ENCODE assay signal across 19 mouse cellular contexts in the genomic region with DNA sequence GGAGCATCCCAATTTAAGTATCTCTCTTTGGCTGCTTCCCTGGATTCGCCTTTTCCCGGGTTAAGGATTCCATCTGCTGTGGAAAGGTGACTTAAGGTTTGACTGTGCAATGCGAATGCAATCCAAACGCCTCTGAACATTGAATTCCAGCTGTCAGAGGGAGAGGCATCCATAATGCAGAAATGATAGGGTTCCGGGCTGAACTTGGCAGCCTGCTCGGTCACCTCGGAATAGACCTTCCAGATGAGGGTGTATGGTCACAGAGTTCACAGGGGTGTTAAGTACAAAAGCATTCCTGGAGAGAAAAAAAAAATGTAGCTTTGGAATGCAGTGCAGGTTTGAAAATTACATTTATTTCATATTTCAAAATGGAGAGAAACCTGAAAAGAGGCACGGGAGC.
A peak's percentile ranks its signal among the peaks of the same experiment; 100 is the strongest.
DNase-seq lines count a peak whose midpoint lies in the region; ATAC-seq lines count a peak whose summit lies in the region.
"Had no signal": no experiment of that assay in that cellular context is flagged by ENCODE, and none has a peak within 500 bp of the region (broad histone marks: within the 10 kb centered on the region; RNA-seq: fewer than 3 reads in every experiment).

No protein-coding gene starts in this region.

- 68% methylated on average over 8 of the region's 8 CpGs for WGBS in heart, embryonic 11.5 days (ENCODE audit: insufficient replicate concordance)

- DNase-seq in gastrocnemius, postnatal 25 days, result peak; percentile 24
- no peak for DNase-seq in gastrocnemius, adult 18-20 months (ENCODE audit: low spot score)
- peak; percentile 96 for DNase-seq in heart, adult 11 months
- DNase-seq: adrenal gland, adult 2 months; adrenal gland, adult 8-10 months; adrenal gland, postnatal 10 days; adrenal gland, postnatal 14 days; adrenal gland, postnatal 25 days; adrenal gland, postnatal 36 days; B cell, adult 2 months; cerebellum, adult 11 months; cerebellum, adult 11-12 months; cerebellum, adult 18-20 months had no signal

- no peak for ATAC-seq in heart, embryonic 11.5 days (replicated peaks; ENCODE audit: insufficient number of reproducible peaks, low FRiP score, low TSS enrichment)
- ATAC-seq: activated CD4-positive, CD25-positive, alpha-beta regulatory T cell, adult 4 months; CD4-positive, CD25-positive, alpha-beta regulatory T cell, adult 4 months; Patski had no signal

- H3K4me1 ChIP-seq in heart, embryonic 11.5 days (ENCODE audit: control insufficient read depth, insufficient read depth, low read length), result no peaks in the 10 kb centered on the region

- no peak overlapping the region for H3K27ac ChIP-seq in heart, embryonic 11.5 days (ENCODE audit: low read depth, low read length)

- H3K9ac ChIP-seq in heart, embryonic 11.5 days (ENCODE audit: low read depth, low read length), result no peak overlapping the region

- no peak overlapping the region for H3K4me2 ChIP-seq in heart, embryonic 11.5 days

- H3K4me3 ChIP-seq in heart, embryonic 11.5 days (ENCODE audit: low read depth, low read length), result no peak overlapping the region

- H3K27me3 ChIP-seq in heart, embryonic 11.5 days (ENCODE audit: control insufficient read depth, insufficient read depth, low read length), result no peaks in the 10 kb centered on the region
- H3K27me3 ChIP-seq: CH12.LX, Patski had no signal

- H3K36me3 ChIP-seq in heart, embryonic 11.5 days (ENCODE audit: control insufficient read depth, insufficient read depth, low read length), result no peaks in the 10 kb centered on the region
- H3K36me3 ChIP-seq: G1E had no signal

- peaks cover 3% of the 10 kb centered on the region; the same call in 1 of the 2 replicates for H3K9me3 ChIP-seq in heart, embryonic 11.5 days (replicated peaks; ENCODE audit: control insufficient read depth, low read length)
- H3K9me3 ChIP-seq: G1E had no signal
